Mouse (Mus musculus): Measurements from ENCODE around the gene Plod1. TPM values are rescaled to one million over a fixed set of nuclear protein-coding genes. Genes with fewer than 3 reads are reported as not detected.

Gene Plod1
- polyA plus RNA-seq, 1 experiment from 2014 or later, result 83.8 TPM

DNA sequence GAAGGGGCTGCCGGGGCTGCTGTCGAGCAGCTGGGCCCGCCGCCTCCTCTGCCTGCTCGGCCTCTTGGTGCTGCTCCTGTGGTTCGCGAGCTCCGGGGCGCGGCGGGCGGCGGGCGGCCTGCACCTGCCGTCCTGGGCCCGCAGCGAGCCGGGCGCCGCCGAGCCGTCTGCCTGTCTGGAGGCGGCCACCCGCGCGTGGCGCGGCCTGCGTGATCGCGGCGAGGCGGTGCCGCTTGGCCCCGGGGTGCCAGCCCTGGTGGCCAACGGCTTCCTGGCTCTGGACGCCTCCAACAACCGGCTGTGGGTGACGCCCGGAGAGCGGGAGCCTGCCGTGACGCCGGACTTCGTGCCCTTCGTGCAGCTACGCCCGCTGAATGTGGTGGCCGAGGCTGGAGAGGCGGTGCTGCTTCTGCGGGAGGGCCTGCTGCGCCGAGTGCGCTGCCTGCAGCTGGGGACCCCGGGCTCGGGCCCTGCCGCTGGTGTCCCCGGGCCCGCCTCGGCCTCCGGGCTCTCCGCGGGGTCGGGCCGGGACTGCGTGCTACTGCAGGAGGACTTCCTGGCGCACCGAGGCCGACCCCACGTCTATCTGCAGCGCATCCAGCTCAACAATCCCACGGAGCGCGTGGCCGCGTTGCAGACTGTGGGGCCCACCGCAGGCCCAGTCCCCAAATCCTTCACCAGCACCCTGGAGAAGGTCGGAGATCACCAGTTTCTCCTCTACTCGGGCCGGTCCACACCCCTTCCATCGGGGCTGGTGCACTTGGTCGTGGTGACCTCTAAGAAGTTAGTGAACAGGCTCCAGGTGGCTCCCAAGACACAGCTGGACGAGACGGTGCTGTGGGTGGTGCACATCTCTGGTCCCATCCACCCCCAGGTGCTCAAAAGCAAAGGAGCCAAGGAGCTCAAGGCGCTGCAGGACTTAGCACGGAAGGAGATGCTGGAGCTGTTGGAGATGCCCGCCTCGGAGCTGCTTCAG lies 4.8 kb upstream of the Plod1 start:
- peak overlapping the region; percentile 91 for H3K4me3 ChIP-seq (ENCODE audit: low read depth, low read length)
- no peaks in the 10 kb centered on the region for H3K27me3 ChIP-seq (replicated peaks; ENCODE audit: control insufficient read depth, insufficient read depth, low read length)
- no peaks in the 10 kb centered on the region for H3K9me3 ChIP-seq (ENCODE audit: control insufficient read depth, low read length)
- DNase-seq (ENCODE audit: low spot score) (no peak), ATAC-seq (ENCODE audit: low read depth) (peak; percentile 50)
- peak overlapping the region; percentile 98 for H3K4me2 ChIP-seq (ENCODE audit: low read depth, low read length)
- H3K27ac ChIP-seq (replicated peaks; ENCODE audit: low read depth, low read length), result peak overlapping the region; percentile 35; the same call in 1 of the 2 replicates
- peak overlapping the region; percentile 77 for H3K9ac ChIP-seq (ENCODE audit: low read depth, low read length)
- H3K36me3 ChIP-seq (ENCODE audit: control insufficient read depth, insufficient read depth, low read length), result peaks cover 33% of the 10 kb centered on the region
- WGBS, result 17% methylated on average over 21 of the region's 88 CpGs
- H3K4me1 ChIP-seq (ENCODE audit: control insufficient read depth, insufficient read depth, low read length), result peaks cover 52% of the 10 kb centered on the region

- H3K27ac ChIP-seq (replicated peaks; ENCODE audit: low read depth, low read length), result peak within 1 kb of the TSS; percentile 91
- 2% methylated on average over 19 of the region's 35 CpGs for WGBS
Observed at GRCm38 (mm10) chr4:147940576-147941044, 4.0 kb upstream of the Plod1 start, which contains the start of gene 2510039O18Rik. 2510039O18Rik (plus strand) TSS chr4:147940895.

DNA sequence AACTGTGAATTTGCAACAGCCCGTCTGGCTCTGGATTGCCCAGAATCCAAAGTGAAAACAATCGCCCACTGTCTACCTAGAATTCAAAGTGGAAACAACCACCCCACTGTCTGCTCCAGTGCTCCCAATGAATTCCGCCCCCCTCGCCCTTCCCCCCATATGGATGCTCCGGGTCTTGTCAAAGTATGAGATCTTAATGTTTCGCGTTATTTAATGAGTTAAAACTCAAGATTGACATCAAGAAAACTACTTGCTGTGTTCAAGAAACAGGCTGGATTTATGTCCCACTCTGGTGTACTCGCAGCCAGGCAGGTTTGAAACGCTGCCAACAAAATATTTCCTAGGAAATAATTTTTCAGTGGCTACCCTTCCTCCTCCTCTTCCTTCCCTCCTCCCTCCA lies 3.5 kb upstream of the Plod1 start:
- Histone ChIP-seq H3K36me3 (ENCODE audit: control insufficient read depth, insufficient read depth, low read length) (peaks cover 21% of the 10 kb centered on the region), H3K9ac (ENCODE audit: low read depth, low read length) (no peak overlapping the region), H3K4me1 (ENCODE audit: control insufficient read depth, insufficient read depth, low read length) (peaks cover 61% of the 10 kb centered on the region), H3K9me3 (ENCODE audit: control insufficient read depth, low read length) (no peaks in the 10 kb centered on the region), H3K27me3 (replicated peaks; ENCODE audit: control insufficient read depth, insufficient read depth, low read length) (no peaks in the 10 kb centered on the region), H3K27ac (replicated peaks; ENCODE audit: low read depth, low read length) (peak overlapping the region; percentile 91), H3K4me2 (ENCODE audit: low read depth, low read length) (peak overlapping the region; percentile 98), H3K4me3 (ENCODE audit: low read depth, low read length) (peak overlapping the region; percentile 91; the same call in 1 of the 2 replicates)
- peak; percentile 64 for DNase-seq (ENCODE audit: low spot score)
- ATAC-seq (ENCODE audit: low read depth), result no peak
- WGBS, result 33% methylated on average over 9 of the region's 9 CpGs

More at GRCm38 (mm10) chr4:147940576-147941044, 4.0 kb upstream of the Plod1 start, which contains the start of gene 2510039O18Rik:
- peaks cover 26% of the 10 kb centered on the region for H3K36me3 ChIP-seq (ENCODE audit: control insufficient read depth, insufficient read depth, low read length)
- peak within 1 kb of the TSS; percentile 98 for H3K4me2 ChIP-seq (ENCODE audit: low read depth, low read length)
- H3K9ac ChIP-seq (ENCODE audit: low read depth, low read length), result peak within 1 kb of the TSS; percentile 77
- no peaks in the 10 kb centered on the region for H3K27me3 ChIP-seq (replicated peaks; ENCODE audit: control insufficient read depth, insufficient read depth, low read length)
- ATAC-seq (ENCODE audit: low read depth) (peak; percentile 61), DNase-seq (ENCODE audit: low spot score) (peak; percentile 97)
- H3K4me3 ChIP-seq (ENCODE audit: low read depth, low read length), result peak within 1 kb of the TSS; percentile 91
- no peaks in the 10 kb centered on the region for H3K9me3 ChIP-seq (ENCODE audit: control insufficient read depth, low read length)
- peaks cover 56% of the 10 kb centered on the region for H3K4me1 ChIP-seq (ENCODE audit: control insufficient read depth, insufficient read depth, low read length)

DNA sequence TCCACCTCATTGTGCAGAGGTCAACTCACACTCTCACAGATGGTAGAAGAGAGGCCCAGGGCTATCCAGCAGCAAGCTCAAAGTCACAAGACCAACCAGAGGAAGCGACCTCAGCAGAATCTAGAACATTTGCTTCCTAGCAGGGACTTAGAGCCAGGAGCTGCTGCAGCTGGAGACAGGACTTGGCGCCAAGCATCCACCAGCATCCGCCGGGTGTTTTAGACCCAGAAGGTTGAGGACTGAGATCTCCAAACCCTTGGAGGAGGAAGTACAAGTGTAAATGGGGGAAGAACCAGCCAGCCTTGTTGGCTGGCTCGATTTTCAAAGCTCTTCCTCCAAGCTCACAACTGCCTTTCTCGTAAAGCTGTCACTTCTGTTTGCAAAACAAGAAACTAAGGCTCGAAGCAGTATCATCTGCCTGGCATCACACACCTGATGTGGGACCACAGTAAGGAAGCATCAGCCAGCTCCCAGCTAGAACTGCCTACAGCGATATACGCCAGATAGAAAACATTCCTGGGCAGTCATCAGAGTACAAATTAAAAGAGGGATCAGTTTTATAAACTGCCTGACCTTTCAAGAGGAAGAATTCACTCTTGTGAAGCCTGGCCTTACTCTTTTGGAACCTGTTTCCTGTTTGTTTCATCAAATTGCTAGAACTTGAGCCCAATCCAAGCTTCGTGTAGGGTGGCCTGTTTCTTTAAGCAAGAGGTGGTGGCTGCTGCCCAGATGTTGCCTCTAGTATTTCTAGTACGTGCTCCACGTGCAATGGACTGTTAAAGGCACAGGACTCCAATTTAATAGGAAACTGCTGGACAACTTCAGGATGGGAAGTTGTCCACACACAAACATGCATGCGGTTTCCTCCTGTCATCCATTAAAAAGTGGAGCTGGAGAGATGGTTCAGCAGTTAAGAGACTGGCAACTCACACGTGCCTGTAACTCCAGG lies 1.9 kb upstream of the Plod1 start:
- ATAC-seq (ENCODE audit: low read depth), result no peak
- H3K4me3 ChIP-seq (ENCODE audit: low read depth, low read length), result no peak overlapping the region
- H3K4me1 ChIP-seq (ENCODE audit: control insufficient read depth, insufficient read depth, low read length), result peaks cover 73% of the 10 kb centered on the region
- no peaks in the 10 kb centered on the region for H3K9me3 ChIP-seq (ENCODE audit: control insufficient read depth, low read length)
- no peak overlapping the region for H3K9ac ChIP-seq (ENCODE audit: low read depth, low read length)
- peak overlapping the region; percentile 91 for H3K27ac ChIP-seq (replicated peaks; ENCODE audit: low read depth, low read length)
- H3K4me2 ChIP-seq (ENCODE audit: low read depth, low read length), result peak overlapping the region; percentile 3; the same call in 1 of the 2 replicates
- peak; percentile 87 for DNase-seq (ENCODE audit: low spot score)
- WGBS, result 35% methylated on average over 14 of the region's 14 CpGs
- H3K36me3 ChIP-seq (ENCODE audit: control insufficient read depth, insufficient read depth, low read length), result peaks cover 6% of the 10 kb centered on the region; the same call in 1 of the 2 replicates
- H3K27me3 ChIP-seq (replicated peaks; ENCODE audit: control insufficient read depth, insufficient read depth, low read length), result no peaks in the 10 kb centered on the region

DNA sequence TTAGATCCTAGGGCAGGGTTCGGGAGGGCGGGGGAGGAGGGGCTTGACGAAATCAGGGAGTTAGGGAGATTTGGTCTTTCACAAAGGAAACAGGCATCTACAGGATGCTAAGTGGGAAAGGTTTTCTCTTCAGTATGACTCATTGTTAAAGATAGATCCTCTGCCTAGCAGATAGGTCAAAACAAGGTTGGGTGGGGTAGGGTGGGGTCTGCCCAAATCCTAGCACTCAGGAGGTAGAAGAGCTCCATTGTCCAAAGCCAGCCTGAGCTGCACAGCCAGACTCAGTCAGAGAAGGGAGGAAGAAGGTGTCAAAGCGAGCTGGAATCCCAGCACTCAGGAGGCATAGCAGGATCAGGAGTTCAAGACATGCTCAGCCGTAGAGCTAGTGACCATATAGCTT lies 919 bp upstream of the Plod1 start:
- Histone ChIP-seq H3K9ac (ENCODE audit: low read depth, low read length) (no peak overlapping the region), H3K4me2 (ENCODE audit: low read depth, low read length) (0 out of 2 replicates have a peak overlapping the region, but pooled peaks have one; percentile 75), H3K27me3 (replicated peaks; ENCODE audit: control insufficient read depth, insufficient read depth, low read length) (no peaks in the 10 kb centered on the region), H3K4me3 (ENCODE audit: low read depth, low read length) (no peak overlapping the region), H3K9me3 (ENCODE audit: control insufficient read depth, low read length) (no peaks in the 10 kb centered on the region), H3K4me1 (ENCODE audit: control insufficient read depth, insufficient read depth, low read length) (peaks cover 66% of the 10 kb centered on the region), H3K27ac (replicated peaks; ENCODE audit: low read depth, low read length) (peak overlapping the region; percentile 91; the same call in 1 of the 2 replicates), H3K36me3 (ENCODE audit: control insufficient read depth, insufficient read depth, low read length) (no peaks in the 10 kb centered on the region)
- WGBS, result 53% methylated on average over 5 of the region's 5 CpGs
- DNase-seq (ENCODE audit: low spot score) (no peak), ATAC-seq (ENCODE audit: low read depth) (no peak)

DNA sequence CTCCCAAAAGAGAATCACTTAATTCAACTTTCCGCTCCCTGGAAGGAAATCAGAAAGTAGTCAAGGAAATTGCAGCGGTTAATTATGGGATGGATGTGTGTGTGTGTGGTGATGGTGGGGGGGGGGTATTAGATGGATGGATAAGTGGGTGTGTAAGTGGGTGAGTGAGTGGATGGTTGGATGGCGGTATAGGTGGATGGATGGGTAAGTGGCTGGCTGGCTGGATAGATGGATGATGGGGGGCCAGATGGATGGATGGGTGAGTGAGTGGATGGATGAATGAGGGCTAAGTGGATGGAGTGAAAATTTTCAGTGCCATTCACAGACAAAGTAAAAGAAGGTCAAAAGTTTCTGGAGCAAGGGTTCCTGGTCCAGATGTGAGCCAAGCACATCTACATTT lies 454 bp upstream of the Plod1 start:
- H3K27me3 ChIP-seq (replicated peaks; ENCODE audit: control insufficient read depth, insufficient read depth, low read length), result no peaks in the 10 kb centered on the region
- H3K9me3 ChIP-seq (ENCODE audit: control insufficient read depth, low read length), result no peaks in the 10 kb centered on the region
- H3K9ac ChIP-seq (ENCODE audit: low read depth, low read length), result peak overlapping the region; percentile 86
- no peak for DNase-seq (ENCODE audit: low spot score)
- peak overlapping the region; percentile 83; the same call in 1 of the 2 replicates for H3K27ac ChIP-seq (replicated peaks; ENCODE audit: low read depth, low read length)
- H3K4me2 ChIP-seq (ENCODE audit: low read depth, low read length), result peak overlapping the region; percentile 75
- peak overlapping the region; percentile 82 for H3K4me3 ChIP-seq (ENCODE audit: low read depth, low read length)
- H3K4me1 ChIP-seq (ENCODE audit: control insufficient read depth, insufficient read depth, low read length), result peaks cover 61% of the 10 kb centered on the region
- H3K36me3 ChIP-seq (ENCODE audit: control insufficient read depth, insufficient read depth, low read length), result no peaks in the 10 kb centered on the region
- WGBS, result 41% methylated on average over 3 of the region's 3 CpGs
- ATAC-seq (ENCODE audit: low read depth), result no peak

DNA sequence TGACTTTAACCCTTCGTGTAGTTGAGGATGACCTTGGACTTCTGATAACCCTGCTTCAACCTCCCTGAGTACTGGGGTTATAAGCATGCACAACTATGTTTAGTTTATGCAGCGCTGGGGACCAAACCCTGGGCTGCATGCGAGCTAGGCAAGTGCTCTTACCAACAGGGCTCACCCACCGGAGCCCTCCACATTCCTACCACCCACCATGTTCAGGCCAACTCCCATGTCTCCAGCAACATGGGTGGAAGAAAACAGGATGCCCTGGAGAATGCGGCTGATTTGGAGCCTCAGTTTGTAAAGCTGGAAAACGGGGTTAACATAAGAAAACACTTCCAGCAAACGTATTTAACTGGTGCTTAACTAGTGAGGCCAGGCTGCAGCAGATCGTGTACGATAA lies 663 bp downstream of the Plod1 start:
- peak overlapping the region; percentile 82 for H3K4me3 ChIP-seq (ENCODE audit: low read depth, low read length)
- no peak for ATAC-seq (ENCODE audit: low read depth)
- H3K27me3 ChIP-seq (replicated peaks; ENCODE audit: control insufficient read depth, insufficient read depth, low read length), result no peaks in the 10 kb centered on the region
- peak overlapping the region; percentile 83; the same call in 1 of the 2 replicates for H3K27ac ChIP-seq (replicated peaks; ENCODE audit: low read depth, low read length)
- H3K4me2 ChIP-seq (ENCODE audit: low read depth, low read length), result peak overlapping the region; percentile 75
- no peaks in the 10 kb centered on the region for H3K9me3 ChIP-seq (ENCODE audit: control insufficient read depth, low read length)
- 23% methylated on average over 9 of the region's 9 CpGs for WGBS
- peaks cover 8% of the 10 kb centered on the region for H3K36me3 ChIP-seq (ENCODE audit: control insufficient read depth, insufficient read depth, low read length)
- peak overlapping the region; percentile 86 for H3K9ac ChIP-seq (ENCODE audit: low read depth, low read length)
- DNase-seq (ENCODE audit: low spot score), result peak; percentile 26
- H3K4me1 ChIP-seq (ENCODE audit: control insufficient read depth, insufficient read depth, low read length), result peaks cover 56% of the 10 kb centered on the region

DNA sequence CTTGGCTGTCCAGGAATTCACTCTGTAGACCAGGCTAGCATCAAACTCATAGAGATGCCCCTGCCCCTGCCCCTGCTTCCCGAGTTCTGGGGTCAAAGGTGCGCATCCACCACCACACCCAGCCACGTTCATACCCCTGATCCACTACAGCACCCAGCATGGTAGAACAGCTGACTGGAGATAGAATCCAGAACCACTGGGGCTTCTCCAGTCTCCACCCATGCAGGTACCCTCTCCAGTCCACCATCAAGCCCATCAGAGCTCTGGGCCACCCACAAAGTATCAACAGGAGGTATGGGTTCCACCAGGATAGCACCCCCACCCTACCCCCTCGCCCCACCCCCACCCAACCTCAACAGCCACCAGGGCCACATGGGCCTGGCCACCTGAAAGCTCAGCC lies 2.0 kb downstream of the Plod1 start:
- no peak overlapping the region for H3K9ac ChIP-seq (ENCODE audit: low read depth, low read length)
- peaks cover 48% of the 10 kb centered on the region for H3K4me1 ChIP-seq (ENCODE audit: control insufficient read depth, insufficient read depth, low read length)
- ATAC-seq (ENCODE audit: low read depth) (no peak), DNase-seq (ENCODE audit: low spot score) (no peak)
- WGBS, result 66% methylated on average over 4 of the region's 4 CpGs
- H3K27me3 ChIP-seq (replicated peaks; ENCODE audit: control insufficient read depth, insufficient read depth, low read length), result no peaks in the 10 kb centered on the region
- peaks cover 21% of the 10 kb centered on the region for H3K36me3 ChIP-seq (ENCODE audit: control insufficient read depth, insufficient read depth, low read length)
- no peak overlapping the region for H3K4me3 ChIP-seq (ENCODE audit: low read depth, low read length)
- H3K4me2 ChIP-seq (ENCODE audit: low read depth, low read length), result no peak overlapping the region
- H3K27ac ChIP-seq (replicated peaks; ENCODE audit: low read depth, low read length), result 0 out of 2 replicates have a peak overlapping the region, but pooled peaks have one; percentile 6
- H3K9me3 ChIP-seq (ENCODE audit: control insufficient read depth, low read length), result no peaks in the 10 kb centered on the region
